Mouse (Mus musculus) bone marrow, adult 2 months (tissue): ENCODE results near the gene Bmpr1a. TPM values are rescaled to one million over a fixed set of nuclear protein-coding genes. Genes with fewer than 3 reads are reported as not detected.
"Not testable (repeated sequence)": the region's sequence is repeated elsewhere in the genome, so short reads cannot be mapped to it uniquely, and the experiment has no call there.

Experiments used
- H3K27ac ChIP-seq: fragments of 200-500 bp; 2 replicates; pipeline ENCODE4 v1.5.1; 2012; ENCODE audit warnings: low read depth, mild to moderate bottlenecking, control low read depth, inconsistent platforms, low read length; ENCODE audit not compliant: control insufficient read depth, poor library complexity, insufficient read depth
- H3K4me1 ChIP-seq: fragments of 200-500 bp; 2 replicates; pipeline ENCODE4 v1.6.1; 2011; ENCODE audit warnings: low read length; ENCODE audit not compliant: control insufficient read depth, insufficient read depth
- H3K4me3 ChIP-seq: fragments of 200-500 bp; replicated peaks from 2 replicates; pipeline ENCODE3; 2011; ENCODE audit warnings: mild to moderate bottlenecking, low read depth, low read length, control low read depth; ENCODE audit not compliant: control insufficient read depth
- CTCF ChIP-seq: fragments of 200-500 bp; IDR thresholded peaks from 2 replicates; pipeline ENCODE4 v1.5.1; 2011; ENCODE audit warnings: low read length, control low read depth; ENCODE audit not compliant: control insufficient read depth, insufficient read depth
- POLR2A ChIP-seq: fragments of 200-500 bp; IDR thresholded peaks from 2 replicates; pipeline ENCODE4 v1.6.1; 2011; ENCODE audit warnings: low read depth, mild to moderate bottlenecking, control low read depth, low read length, borderline replicate concordance; ENCODE audit not compliant: control insufficient read depth
- WGBS: fragments of 180-500 bp; shearing (Covaris S2); methylation state at CpG from one replicate; pipeline ENCODE4 v1.1.7; 2018; 5-methylcytosine and 5-hydroxymethylcytosine counted together
- polyA plus RNA-seq: library from polyadenylated mRNA; stranded (reverse); fragments of >200 nt; gene quantifications from 2 replicates; pipeline ENCODE4 v1.2.4, GENCODE M21; 2011; ENCODE audit warnings: low replicate concordance; ENCODE audit not compliant: missing spikeins, insufficient read depth, insufficient read length

The Bmpr1a gene
- polyA plus RNA-seq, 1 experiment = 5.9 TPM

DNA sequence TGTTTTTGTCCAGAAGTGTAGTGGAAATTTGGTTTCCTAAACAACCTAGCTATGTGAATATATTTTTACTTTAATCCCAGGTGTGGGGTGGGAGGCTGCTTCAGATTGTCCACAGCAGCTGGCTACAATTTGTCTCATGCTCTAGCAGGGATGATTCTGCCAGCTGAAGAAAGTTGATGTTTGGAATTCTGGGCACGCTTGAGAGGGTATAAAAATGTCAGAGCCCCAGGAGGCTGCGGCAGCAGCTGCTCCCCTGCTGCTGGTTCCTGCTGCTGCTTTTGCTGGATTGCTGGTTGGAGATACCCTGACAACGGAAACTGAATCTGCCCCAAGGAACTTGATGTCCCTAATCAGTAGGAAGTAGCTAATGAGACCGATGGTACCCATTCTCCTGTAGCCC lies 60.6 kb downstream of the Bmpr1a start:
- H3K4me3 ChIP-seq = no peak overlapping the region
- 83% methylated on average over 4 of the region's 4 CpGs for WGBS
- H3K27ac ChIP-seq = no peak overlapping the region
- H3K4me1 ChIP-seq = no peaks in the 10 kb centered on the region
- TF ChIP-seq POLR2A = no peak
- TF ChIP-seq CTCF = no peak

DNA sequence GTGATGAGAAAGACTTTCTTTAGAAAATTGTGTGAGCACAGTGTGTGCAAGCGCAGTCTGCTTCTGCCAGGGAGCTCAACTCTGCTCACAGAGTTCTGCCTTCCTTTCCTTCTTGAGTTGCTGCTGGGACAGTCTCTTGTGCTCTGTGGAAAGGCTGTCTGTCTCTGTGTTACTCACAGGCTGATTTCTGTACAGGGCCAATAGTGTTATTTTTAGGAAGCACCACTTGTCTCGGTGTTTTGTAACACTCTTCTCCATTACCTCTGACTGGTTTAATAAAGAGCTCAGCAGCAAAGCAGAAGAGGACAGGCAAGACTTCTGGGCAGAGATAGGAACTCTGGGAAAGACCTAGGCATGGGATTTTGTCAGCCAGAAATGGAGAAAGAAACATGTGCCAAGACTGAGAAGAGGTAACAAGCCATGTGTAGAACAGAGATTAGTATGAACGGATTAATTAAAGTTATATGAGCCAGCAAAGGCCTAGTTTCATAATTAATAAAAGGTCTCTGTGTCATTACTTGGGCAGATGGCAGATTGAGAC lies 62.5 kb downstream of the Bmpr1a start:
- H3K4me1 ChIP-seq = no peaks in the 10 kb centered on the region
- TF ChIP-seq POLR2A (no peak), CTCF (no peak)
- 59% methylated on average over 3 of the region's 3 CpGs for WGBS
- no peak overlapping the region for H3K27ac ChIP-seq
- H3K4me3 ChIP-seq = no peak overlapping the region

DNA sequence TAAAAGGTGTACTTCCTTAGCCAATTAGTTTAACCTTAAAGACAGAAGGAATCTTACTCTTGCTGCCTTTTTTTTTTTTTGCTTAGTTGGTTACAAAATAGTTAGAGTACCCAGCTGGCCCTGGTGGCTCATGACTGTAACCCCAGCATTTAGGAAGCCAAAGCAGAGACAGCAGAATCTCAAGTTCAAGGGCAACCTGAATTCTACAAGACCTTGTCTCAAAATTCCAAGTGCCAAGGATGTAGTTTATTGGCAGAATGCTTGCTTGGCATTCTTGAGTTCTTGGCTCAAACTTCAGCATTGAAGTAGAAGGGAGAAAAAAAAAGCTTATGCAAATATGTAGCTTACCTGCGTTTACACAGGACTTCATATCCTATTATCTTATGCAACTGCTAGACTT lies 74.1 kb downstream of the Bmpr1a start:
- no peak overlapping the region for H3K27ac ChIP-seq
- WGBS = 92% methylated on average over 1 of the region's 1 CpGs
- no peak overlapping the region for H3K4me3 ChIP-seq
- H3K4me1 ChIP-seq = no peaks in the 10 kb centered on the region
- TF ChIP-seq POLR2A (no peak), CTCF (no peak)

DNA sequence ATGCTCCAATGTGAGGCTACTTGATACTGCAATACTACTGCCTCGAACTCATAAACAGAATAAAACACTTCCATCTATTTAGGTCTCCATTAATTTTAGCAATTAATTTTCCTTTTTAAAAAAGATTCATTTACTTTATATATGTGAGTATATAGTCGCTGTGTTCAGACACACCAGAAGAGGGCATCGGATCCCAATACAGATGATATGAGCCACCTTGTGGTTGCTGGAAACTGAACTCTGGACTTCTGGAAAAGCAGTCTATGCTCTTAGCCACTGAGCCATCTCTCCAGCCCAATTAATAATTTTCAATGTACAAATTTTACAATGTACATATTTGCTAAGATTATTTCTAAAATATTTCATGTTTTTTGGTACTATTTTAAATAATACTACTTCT lies 74.9 kb downstream of the Bmpr1a start:
- Histone ChIP-seq H3K4me1 (no peaks in the 10 kb centered on the region), H3K4me3 (no peak overlapping the region), H3K27ac (no peak overlapping the region)
- no peak for TF ChIP-seq POLR2A
- no peak for TF ChIP-seq CTCF
- WGBS = 80% methylated on average over 3 of the region's 3 CpGs

DNA sequence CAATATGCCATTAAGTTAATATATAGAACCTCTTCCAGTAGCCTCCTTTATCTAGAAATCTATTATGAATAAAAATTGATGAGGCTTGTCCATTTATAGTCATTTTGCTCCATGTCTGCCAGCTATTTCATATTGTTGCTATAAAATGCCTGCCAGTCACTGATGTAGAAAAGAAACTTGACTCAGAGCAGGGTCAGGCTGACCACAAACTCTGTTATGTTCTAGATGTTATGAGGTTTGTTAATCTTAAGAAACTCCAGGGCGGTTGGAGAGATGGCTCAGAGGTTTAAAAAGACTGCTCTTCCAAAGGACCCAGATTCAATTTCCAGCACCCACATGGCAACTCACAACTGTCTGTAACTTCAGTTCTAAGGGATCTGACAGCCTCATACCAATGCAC lies 82.1 kb downstream of the Bmpr1a start:
- Histone ChIP-seq H3K4me3 (no peak overlapping the region), H3K4me1 (no peaks in the 10 kb centered on the region), H3K27ac (no peak overlapping the region)
- WGBS = 57% methylated on average over 1 of the region's 1 CpGs
- TF ChIP-seq CTCF = no peak
- no peak for TF ChIP-seq POLR2A

DNA sequence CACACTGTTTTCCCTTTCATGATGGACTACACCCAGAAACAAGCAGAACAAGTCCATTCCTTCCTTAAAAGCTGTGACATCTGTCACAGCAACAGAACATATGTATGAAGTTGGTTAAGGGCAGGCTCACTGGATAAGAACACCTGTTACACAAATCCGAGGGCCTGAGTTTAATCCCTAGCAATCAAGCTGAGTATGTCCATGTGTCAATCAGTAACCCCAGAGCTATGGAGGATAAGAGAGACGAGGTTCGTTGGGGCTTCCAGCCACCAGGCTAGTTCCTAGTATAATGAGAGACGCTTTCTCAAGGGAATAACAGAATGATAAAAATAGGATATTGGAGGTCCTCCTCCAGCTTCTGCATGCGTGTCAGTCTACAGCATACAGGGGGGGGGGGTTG lies 85.6 kb downstream of the Bmpr1a start:
- 81% methylated on average over 5 of the region's 5 CpGs for WGBS
- TF ChIP-seq POLR2A (no peak), CTCF (no peak)
- Histone ChIP-seq H3K27ac (no peak overlapping the region), H3K4me1 (no peaks in the 10 kb centered on the region), H3K4me3 (no peak overlapping the region)

DNA sequence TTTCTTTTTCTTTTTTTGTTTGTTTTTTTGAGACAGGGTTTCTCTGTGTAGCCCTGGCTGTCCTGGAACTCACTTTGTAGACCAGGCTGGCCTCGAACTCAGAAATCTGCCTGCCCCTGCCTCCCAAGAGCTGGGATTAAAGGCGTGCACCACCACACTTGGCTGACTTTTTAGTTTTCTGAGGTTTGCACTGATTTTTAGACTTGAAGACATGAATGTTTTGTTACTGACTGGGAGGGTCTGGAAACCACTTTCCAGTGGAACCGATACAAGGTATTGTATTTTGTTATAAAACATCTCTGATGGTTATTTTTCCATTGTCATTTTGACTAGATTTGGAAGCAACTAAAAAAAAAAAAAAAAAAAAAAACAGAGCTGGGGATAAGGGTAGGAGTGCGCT lies 86.2 kb downstream of the Bmpr1a start:
- 82% methylated on average over 4 of the region's 4 CpGs for WGBS
- not testable (repeated sequence) for H3K4me3 ChIP-seq, H3K27ac ChIP-seq, H3K4me1 ChIP-seq

DNA sequence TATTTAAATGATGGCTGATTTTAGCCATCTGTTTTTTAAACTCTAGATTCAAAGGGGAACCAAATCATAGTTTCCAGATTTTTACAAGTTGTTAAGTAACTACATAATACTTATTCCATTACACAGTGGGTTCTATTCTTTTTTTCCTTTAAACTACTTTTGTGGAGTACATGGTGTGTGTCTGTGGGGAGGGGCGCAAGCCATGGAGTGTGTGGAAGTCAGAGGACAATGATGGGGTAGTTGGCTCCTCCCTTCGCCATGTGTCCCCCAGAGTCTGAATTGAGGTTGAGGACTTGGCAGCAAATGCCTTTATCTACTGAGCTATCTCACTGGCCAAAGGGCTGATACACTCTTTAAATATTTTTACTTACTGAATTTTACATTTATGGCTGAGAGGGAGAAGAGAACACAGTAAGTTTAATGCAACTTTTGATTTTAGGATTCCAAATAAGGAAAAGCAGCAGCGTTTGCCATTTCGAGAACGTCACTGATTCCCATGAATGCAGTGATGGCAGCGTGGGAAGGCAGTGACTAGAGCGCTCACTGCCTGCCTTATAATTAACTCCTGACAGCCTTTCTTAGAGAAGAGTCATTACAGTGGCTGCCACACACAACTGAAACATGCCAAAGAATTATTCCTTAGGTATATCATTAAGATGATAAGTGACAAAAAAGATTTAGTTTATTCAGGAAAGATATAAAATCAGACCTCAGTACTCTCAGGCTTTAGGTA lies 90.8 kb downstream of the Bmpr1a start:
- Histone ChIP-seq H3K27ac (no peak overlapping the region), H3K4me1 (no peaks in the 10 kb centered on the region; the same call in 1 of the 2 replicates), H3K4me3 (no peak overlapping the region)
- 83% methylated on average over 7 of the region's 7 CpGs for WGBS
- TF ChIP-seq POLR2A (no peak), CTCF (no peak)

DNA sequence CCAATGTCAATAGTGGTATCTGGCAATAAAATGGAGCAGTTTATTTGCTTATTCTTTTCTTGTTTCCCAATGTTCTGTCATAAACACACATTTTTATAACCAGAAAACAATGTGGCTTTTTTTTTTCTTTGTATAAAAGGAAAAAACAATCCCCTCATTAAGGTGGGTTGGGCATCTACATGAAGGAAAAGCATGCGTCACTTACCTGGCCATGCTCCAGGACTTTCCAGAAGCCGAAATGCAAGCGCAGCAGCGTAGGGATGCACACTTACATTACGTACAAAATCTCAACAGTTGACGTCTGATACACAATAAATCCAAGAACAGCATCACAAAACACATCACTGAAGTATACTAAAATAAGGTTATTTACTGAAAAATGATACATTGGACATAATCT lies 92.4 kb downstream of the Bmpr1a start:
- Histone ChIP-seq H3K4me3 (no peak overlapping the region), H3K27ac (no peak overlapping the region), H3K4me1 (no peaks in the 10 kb centered on the region; the same call in 1 of the 2 replicates)
- 87% methylated on average over 6 of the region's 6 CpGs for WGBS
- TF ChIP-seq CTCF (no peak), POLR2A (no peak)
